Mouse (Mus musculus) thymus, adult 2 months (tissue): Measurements from ENCODE around the gene Babam2.

Experiments
- CTCF ChIP-seq: fragments of 200-500 bp; IDR thresholded peaks from 2 replicates; pipeline ENCODE4 v1.5.1; 2012; ENCODE audit warnings: mild to moderate bottlenecking, control low read depth, low read length, moderate library complexity, borderline replicate concordance; ENCODE audit not compliant: control insufficient read depth, poor library complexity, insufficient read depth; ENCODE audit errors: extremely low read depth
- POLR2A ChIP-seq: fragments of 200-500 bp; IDR thresholded peaks from 2 replicates; pipeline ENCODE4 v1.6.1; 2012; ENCODE audit warnings: mild to moderate bottlenecking, low read length, control low read depth, moderate library complexity; ENCODE audit not compliant: control insufficient read depth, poor library complexity, insufficient read depth; ENCODE audit errors: extremely low read depth

GRCm38 (mm10) chr5:32051899-32052298, 354.4 kb downstream of the Babam2 start:
- TF ChIP-seq CTCF (no peak), POLR2A (no peak)
